ENCODE assay signal across 8 mouse cellular contexts in genomic region chr16:42874910-42875851, GRCm38 (mm10). TPM values are rescaled to one million over a fixed set of nuclear protein-coding genes. Genes with fewer than 3 reads are reported as not detected.
DNase-seq lines count a peak whose midpoint lies in the region; ATAC-seq and TF ChIP-seq lines count a peak whose summit lies in the region.

No protein-coding gene starts in this region.

- ATAC-seq in activated CD4-positive, CD25-positive, alpha-beta regulatory T cell, adult 4 months = peak; percentile 89

- peak overlapping the region; percentile 88 for H3K27ac ChIP-seq in cortical plate, adult 2 months (ENCODE audit: insufficient read depth, low read length)

- TF ChIP-seq POLR2A in cortical plate, adult 2 months (IDR thresholded peaks at IDR 0.05; ENCODE audit: extremely low read depth, insufficient read depth, low read length) = peak; percentile 54; the same call in 1 of the 2 replicates

- H3K9me3 ChIP-seq in megakaryocyte, embryonic 14.5 days = no peaks in the 10 kb centered on the region

- no peaks in the 10 kb centered on the region for H3K27me3 ChIP-seq in megakaryocyte, embryonic 14.5 days (replicated peaks)

- peak; percentile 98 to 99 for DNase-seq in gastrocnemius, adult 8-10 months (ENCODE audit: low spot score in 2 of 2)
- DNase-seq in hindlimb bud, embryonic 11.5 days (ENCODE audit: extremely low spot score, low read depth, low spot score) = peak; percentile 98
- peak; percentile 100 for DNase-seq in left cerebral cortex, adult 8-10 months (ENCODE audit: low spot score in 2 of 2)
- DNase-seq in right cerebral cortex, postnatal 10 days (ENCODE audit: low spot score in 2 of 2) = peak; percentile 99 to 100
- DNase-seq in urinary bladder, postnatal 25 days (ENCODE audit: low spot score) = peak; percentile 94

- peak overlapping the region; percentile 58 for H3K4me3 ChIP-seq in cortical plate, adult 2 months (ENCODE audit: insufficient read depth, low read length)
- H3K4me3 ChIP-seq in megakaryocyte, embryonic 14.5 days (replicated peaks) = peak overlapping the region; percentile 94

- no peaks in the 10 kb centered on the region for H3K36me3 ChIP-seq in megakaryocyte, embryonic 14.5 days (replicated peaks; ENCODE audit: low read length)

- peaks cover 1% of the 10 kb centered on the region; the same call in 1 of the 2 replicates for H3K4me1 ChIP-seq in cortical plate, adult 2 months (ENCODE audit: control insufficient read depth, insufficient read depth, low read length)
- H3K4me1 ChIP-seq in megakaryocyte, embryonic 14.5 days = peaks cover 7% of the 10 kb centered on the region

- TF ChIP-seq CTCF in cortical plate, adult 2 months (IDR thresholded peaks at IDR 0.05; ENCODE audit: extremely low read depth, insufficient read depth, low read length) = no peak

RNA-seq across cellular contexts. Expression of gene Zbtb20, which starts 0.5 kb away (rescaled TPM):
- polyA plus RNA-seq in activated CD4-positive, CD25-positive, alpha-beta regulatory T cell, adult 4 months (2017; shearing (Covaris generic)) = 10 to 100 TPM; 41.3 to 43.4 TPM
- 13.1 and 15.7 TPM in 2 replicates for polyA plus RNA-seq in cortical plate, adult 2 months (2012; rRNA removed)
- total RNA-seq in gastrocnemius, adult 8-10 months (2022) = 100 to 1,000 TPM in 1 of 4 experiments, 10 to 100 TPM in 3; 90.8 to 101 (median 92.1) TPM
- 10 to 100 TPM; 72.5 to 88.1 (median 73.5) TPM for total RNA-seq in left cerebral cortex, adult 8-10 months (2022)
- 2.2 and 2.4 TPM in 2 replicates for polyA plus RNA-seq in megakaryocyte, embryonic 14.5 days (2012; ENCODE audit: insufficient read depth, low replicate concordance)

Comparison
In these comparisons a context has a peak if more than half of its experiments do, and no peak if none do; other contexts are left out.
1. Peak in every context shown above with its lines: DNase-seq, ATAC-seq, H3K4me3 ChIP-seq and H3K27ac ChIP-seq.